Mouse (Mus musculus): ENCODE results near the gene Rfx7.

DNA sequence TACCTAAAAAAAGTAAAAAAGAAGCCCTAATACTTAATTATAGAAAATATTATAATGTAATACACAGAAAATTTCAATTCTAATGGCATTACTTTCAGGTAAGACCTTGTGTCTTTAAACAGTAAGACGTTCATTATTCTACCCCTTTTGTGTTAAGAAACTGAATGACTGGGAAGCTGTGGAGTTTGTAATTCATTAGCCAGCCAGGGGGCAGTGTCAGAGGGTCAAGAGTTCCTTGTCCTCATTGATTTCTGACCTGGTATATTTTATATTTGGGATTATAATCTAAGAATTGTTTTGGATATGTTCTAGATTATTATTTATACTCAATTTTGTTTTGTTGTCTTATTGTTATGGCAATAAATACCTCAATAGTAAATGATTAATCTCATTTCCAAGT, 5.0 kb downstream of the Rfx7 start:
- TF ChIP-seq CTCF (IDR thresholded peaks at IDR 0.05), result peak; percentile 30
- TF ChIP-seq EP300 (IDR thresholded peaks at IDR 0.05), result no peak
